Mouse (Mus musculus) cerebellum, adult 2 months (tissue): Measurements from ENCODE around the gene Sema4b.

Experiments used
- CTCF ChIP-seq: fragments of 200-500 bp; IDR thresholded peaks from 2 replicates; pipeline ENCODE4 v1.5.1; 2011; ENCODE audit warnings: low read depth, mild to moderate bottlenecking, control low read depth, low read length, moderate library complexity, borderline replicate concordance; ENCODE audit not compliant: insufficient read depth
- POLR2A ChIP-seq: fragments of 200-500 bp; IDR thresholded peaks from 2 replicates; pipeline ENCODE4 v1.6.1; 2011; ENCODE audit warnings: low read length, control low read depth, borderline replicate concordance; ENCODE audit not compliant: insufficient read depth

GRCm38 (mm10) chr7:80184551-80184950 is 2.1 kb upstream of the Sema4b start:
- TF ChIP-seq POLR2A (no peak), CTCF (no peak)
